Mouse (Mus musculus) T-helper 17 cell (primary cell): ENCODE measurements around the gene Slc25a25.

Experiments used
- in situ Hi-C, 2 experiments: fragments of 300-600 bp; cut with MboI, MseI; formaldehyde crosslinking; loops; 1 replicate in 1 of 2; 2 replicates in 1 of 2; pipeline ENCODE4 v1.15.1; 2025; ENCODE audit warnings: high pct_unique_total_duplicates in 2 of 2

Gene Slc25a25

GRCm38 (mm10) chr2:32408429-32409424, 42.5 kb downstream of the Slc25a25 start:
- in situ Hi-C loops, result loop anchor here in 1 of 2 experiments (10.0 kb wide), 1 partner anchor 286 kb away; no protein-coding TSS in a partner anchor

- in situ Hi-C loops, result loop anchor here in 1 of 2 experiments (10.0 kb wide), 1 partner anchor 288 kb away; no protein-coding TSS in a partner anchor
These were observed 44.0 kb downstream of the Slc25a25 start for GRCm38 (mm10) chr2:32407144-32407824.

GRCm38 (mm10) chr2:32404663-32405062, 46.6 kb downstream of the Slc25a25 start:
- in situ Hi-C loops, result loop anchor here (5.0 to 10.0 kb wide), 2 partner anchors 163 to 290 kb away; no protein-coding TSS in a partner anchor

GRCm38 (mm10) chr2:32396695-32397094, 54.5 kb downstream of the Slc25a25 start:
- in situ Hi-C loops, result no loop called here

- in situ Hi-C loops, result no loop called here
These were observed 55.2 kb downstream of the Slc25a25 start for GRCm38 (mm10) chr2:32395946-32396621.

GRCm38 (mm10) chr2:32395484-32395945, 55.7 kb downstream of the Slc25a25 start, which contains the start of gene Ptges2:
Gene Ptges2 (plus strand): TSS chr2:32395896.
- in situ Hi-C loops, result no loop called here

- in situ Hi-C loops, result no loop called here
These were observed 56.3 kb downstream of the Slc25a25 start for GRCm38 (mm10) chr2:32394973-32395372.

GRCm38 (mm10) chr2:32392063-32392462, 59.2 kb downstream of the Slc25a25 start:
- in situ Hi-C loops, result no loop called here

- in situ Hi-C loops, result no loop called here
These were observed 60.4 kb downstream of the Slc25a25 start for GRCm38 (mm10) chr2:32390871-32391270.

- in situ Hi-C loops, result no loop called here
These were observed 62.1 kb downstream of the Slc25a25 start for GRCm38 (mm10) chr2:32389157-32389556.

- in situ Hi-C loops, result no loop called here
These were observed 63.3 kb downstream of the Slc25a25 start, which contains the start of gene Lcn2 for GRCm38 (mm10) chr2:32387706-32388490. Gene Lcn2 (minus strand): TSS chr2:32388252.

- in situ Hi-C loops, result no loop called here
These were observed 68.6 kb downstream of the Slc25a25 start for GRCm38 (mm10) chr2:32382689-32383088.

GRCm38 (mm10) chr2:32381775-32382223, 69.4 kb downstream of the Slc25a25 start, which contains the start of gene 1110008P14Rik:
Gene 1110008P14Rik (minus strand): TSS chr2:32381938.
- in situ Hi-C loops, result no loop called here

GRCm38 (mm10) chr2:32381141-32381774, 70.0 kb downstream of the Slc25a25 start:
- in situ Hi-C loops, result no loop called here

GRCm38 (mm10) chr2:32380001-32380500, 71.2 kb downstream of the Slc25a25 start:
- in situ Hi-C loops, result no loop called here

GRCm38 (mm10) chr2:32376963-32377362, 74.3 kb downstream of the Slc25a25 start:
- in situ Hi-C loops, result no loop called here

- in situ Hi-C loops, result no loop called here
These were observed 75.8 kb downstream of the Slc25a25 start for GRCm38 (mm10) chr2:32375317-32375940.

- in situ Hi-C loops, result no loop called here
These were observed 77.1 kb downstream of the Slc25a25 start for GRCm38 (mm10) chr2:32374191-32374590.

GRCm38 (mm10) chr2:32367315-32367714, 83.9 kb downstream of the Slc25a25 start:
- in situ Hi-C loops, result no loop called here
